Mouse (Mus musculus): ENCODE data around the gene Ranbp2.
A peak's percentile ranks its signal among the peaks of the same experiment; 100 is the strongest.

The Ranbp2 gene

GRCm38 (mm10) chr10:58446384-58447279, at the start of gene Ranbp2:
TSS of gene Ranbp2 (plus strand) at chr10:58446920.
- peak; percentile 100 for DNase-seq (ENCODE audit: low read depth, low spot score)

GRCm38 (mm10) chr10:58398941-58399340, 47.8 kb upstream of the Ranbp2 start:
- no peak for DNase-seq (ENCODE audit: low read depth, low spot score)

- DNase-seq (ENCODE audit: low read depth, low spot score): no peak
Observed at GRCm38 (mm10) chr10:58401838-58402237, 44.9 kb upstream of the Ranbp2 start.

- DNase-seq (ENCODE audit: low read depth, low spot score): no peak
Observed at GRCm38 (mm10) chr10:58404639-58405038, 42.1 kb upstream of the Ranbp2 start.

- no peak for DNase-seq (ENCODE audit: low read depth, low spot score)
Observed at GRCm38 (mm10) chr10:58405285-58405948, 41.3 kb upstream of the Ranbp2 start.

GRCm38 (mm10) chr10:58405949-58406305, 40.8 kb upstream of the Ranbp2 start:
- peak; percentile 36 for DNase-seq (ENCODE audit: low read depth, low spot score)

- DNase-seq (ENCODE audit: low read depth, low spot score): no peak
Observed at GRCm38 (mm10) chr10:58412331-58412730, 34.4 kb upstream of the Ranbp2 start.

GRCm38 (mm10) chr10:58412852-58413251, 33.9 kb upstream of the Ranbp2 start:
- DNase-seq (ENCODE audit: low read depth, low spot score): no peak

- no peak for DNase-seq (ENCODE audit: low read depth, low spot score)
Observed at GRCm38 (mm10) chr10:58416702-58417101, 30.0 kb upstream of the Ranbp2 start.

GRCm38 (mm10) chr10:58418290-58418971, 28.3 kb upstream of the Ranbp2 start:
- DNase-seq (ENCODE audit: low read depth, low spot score): no peak

GRCm38 (mm10) chr10:58427930-58428329, 18.8 kb upstream of the Ranbp2 start:
- no peak for DNase-seq (ENCODE audit: low read depth, low spot score)

GRCm38 (mm10) chr10:58445850-58446249, 870 bp upstream of the Ranbp2 start:
- peak; percentile 60 for DNase-seq (ENCODE audit: low read depth, low spot score)

GRCm38 (mm10) chr10:58447280-58447781, 611 bp downstream of the Ranbp2 start:
- DNase-seq (ENCODE audit: low read depth, low spot score): peak; percentile 74

GRCm38 (mm10) chr10:58451575-58451974, 4.9 kb downstream of the Ranbp2 start:
- DNase-seq (ENCODE audit: low read depth, low spot score): no peak

- DNase-seq (ENCODE audit: low read depth, low spot score): no peak
Observed at GRCm38 (mm10) chr10:58452185-58452584, 5.5 kb downstream of the Ranbp2 start.

GRCm38 (mm10) chr10:58459896-58460295, 13.2 kb downstream of the Ranbp2 start:
- DNase-seq (ENCODE audit: low read depth, low spot score): no peak

GRCm38 (mm10) chr10:58477086-58477755, 30.5 kb downstream of the Ranbp2 start:
- no peak for DNase-seq (ENCODE audit: low read depth, low spot score)

GRCm38 (mm10) chr10:58478071-58478578, 31.4 kb downstream of the Ranbp2 start:
- DNase-seq (ENCODE audit: low read depth, low spot score): no peak

GRCm38 (mm10) chr10:58479954-58480490, 33.3 kb downstream of the Ranbp2 start:
- peak; percentile 10 for DNase-seq (ENCODE audit: low read depth, low spot score)

- no peak for DNase-seq (ENCODE audit: low read depth, low spot score)
Observed at GRCm38 (mm10) chr10:58491031-58491430, 44.3 kb downstream of the Ranbp2 start.

- peak; percentile 13 for DNase-seq (ENCODE audit: low read depth, low spot score)
Observed at GRCm38 (mm10) chr10:58495637-58496036, 48.9 kb downstream of the Ranbp2 start.

Measured in CD4-positive, CD25-positive, alpha-beta regulatory T cell, adult 2 months (primary cell).